Mouse (Mus musculus) layer of hippocampus, adult 2 months (tissue): Measurements from ENCODE around the gene Ankrd13a. TPM values are rescaled to one million over a fixed set of nuclear protein-coding genes. Genes with fewer than 3 reads are reported as not detected.
A peak's percentile ranks its signal among the peaks of the same experiment; 100 is the strongest.

Experiments
- DNase-seq, 2 experiments: peaks; one replicate each; pipeline ENCODE4 v3.0.0; 2022; ENCODE audit warnings: low spot score in 2 of 2
- H3K27ac ChIP-seq: fragments of 200-600 bp; 2 replicates; pipeline ENCODE4 v1.8.1; 2022
- H3K4me3 ChIP-seq: fragments of 200-600 bp; 2 replicates; pipeline ENCODE4 v1.8.1; 2022; ENCODE audit warnings: mild to moderate bottlenecking
- CTCF ChIP-seq: fragments of 200-600 bp; conservative IDR thresholded peaks from 2 replicates; pipeline ENCODE4 v1.8.1; 2022; ENCODE audit warnings: antibody characterized with exemption, mild to moderate bottlenecking, moderate library complexity
- total RNA-seq, 2 experiments: library from RNA; stranded (reverse); gene quantifications; 2 replicates each; pipeline ENCODE4 v1.2.3; 2021

Gene Ankrd13a
- total RNA-seq, 2 experiments from 2014 or later = 39.6 to 48.8 TPM

DNA sequence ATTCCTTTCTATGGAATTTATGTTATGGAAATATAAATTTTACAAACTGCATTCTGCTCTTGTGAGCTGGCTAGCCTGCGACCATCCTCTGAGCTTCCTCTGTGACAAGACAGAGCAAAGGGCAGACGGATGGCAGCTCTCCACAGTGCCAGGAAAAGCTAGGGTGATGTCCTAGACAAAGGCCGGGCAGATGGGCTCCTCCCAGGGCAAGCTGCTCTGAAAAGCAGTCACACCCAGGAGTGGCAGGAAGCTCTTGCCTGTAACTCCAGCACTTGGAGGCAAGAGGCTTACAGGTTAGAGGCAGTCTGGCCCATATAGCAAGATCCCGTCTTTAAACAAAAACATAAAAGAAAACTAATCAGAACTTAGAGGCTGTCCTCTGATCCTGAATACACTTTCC, 20.1 kb downstream of the Ankrd13a start:
- peak overlapping the region; percentile 82 for H3K27ac ChIP-seq
- no peak for DNase-seq
- no peak overlapping the region for H3K4me3 ChIP-seq
- no peak for TF ChIP-seq CTCF

DNA sequence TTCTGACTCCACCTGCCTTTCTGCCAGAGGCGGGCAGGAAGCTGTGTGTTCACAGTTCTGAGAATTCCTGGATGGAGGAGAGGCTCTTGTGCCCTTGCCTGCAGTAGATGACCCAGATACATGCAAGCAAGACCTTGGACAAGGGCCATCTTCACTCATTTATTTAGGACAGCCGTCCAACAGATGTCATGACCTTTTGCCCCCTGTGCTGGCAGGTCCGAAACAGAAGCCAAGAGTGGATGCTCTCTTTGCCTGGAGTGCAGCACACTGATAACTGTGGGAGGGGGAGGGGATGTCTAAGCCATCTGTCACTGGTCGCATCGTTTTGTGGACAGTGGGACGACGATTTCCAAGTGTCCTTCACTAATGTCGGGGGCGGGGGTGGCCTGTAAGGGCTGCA, 20.8 kb downstream of the Ankrd13a start:
- no peak for TF ChIP-seq CTCF
- DNase-seq = no peak
- Histone ChIP-seq H3K4me3 (no peak overlapping the region), H3K27ac (peak overlapping the region; percentile 82)

DNA sequence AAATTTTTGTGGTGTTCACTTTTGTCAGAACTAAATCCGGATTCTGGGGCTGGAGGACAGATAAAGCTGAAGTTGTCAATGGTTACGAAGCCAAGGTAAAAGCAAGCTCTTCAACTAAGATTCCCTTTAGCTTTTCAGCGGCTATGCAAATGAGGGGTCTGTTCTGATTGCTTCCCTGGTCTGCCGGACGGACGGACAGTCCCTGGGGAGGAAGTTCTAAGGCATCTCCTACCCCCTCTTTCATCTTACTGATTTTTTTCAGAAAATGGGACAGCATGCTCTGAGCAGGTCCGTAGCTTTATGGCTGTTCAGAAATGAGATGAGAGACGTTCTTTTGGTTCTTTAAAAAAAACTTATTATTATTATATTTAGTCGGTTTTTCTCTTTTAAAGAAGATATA, 21.2 kb downstream of the Ankrd13a start:
- no peak for DNase-seq
- no peak for TF ChIP-seq CTCF
- H3K27ac ChIP-seq = peak overlapping the region; percentile 82; the same call in 1 of the 2 replicates
- no peak overlapping the region for H3K4me3 ChIP-seq

DNA sequence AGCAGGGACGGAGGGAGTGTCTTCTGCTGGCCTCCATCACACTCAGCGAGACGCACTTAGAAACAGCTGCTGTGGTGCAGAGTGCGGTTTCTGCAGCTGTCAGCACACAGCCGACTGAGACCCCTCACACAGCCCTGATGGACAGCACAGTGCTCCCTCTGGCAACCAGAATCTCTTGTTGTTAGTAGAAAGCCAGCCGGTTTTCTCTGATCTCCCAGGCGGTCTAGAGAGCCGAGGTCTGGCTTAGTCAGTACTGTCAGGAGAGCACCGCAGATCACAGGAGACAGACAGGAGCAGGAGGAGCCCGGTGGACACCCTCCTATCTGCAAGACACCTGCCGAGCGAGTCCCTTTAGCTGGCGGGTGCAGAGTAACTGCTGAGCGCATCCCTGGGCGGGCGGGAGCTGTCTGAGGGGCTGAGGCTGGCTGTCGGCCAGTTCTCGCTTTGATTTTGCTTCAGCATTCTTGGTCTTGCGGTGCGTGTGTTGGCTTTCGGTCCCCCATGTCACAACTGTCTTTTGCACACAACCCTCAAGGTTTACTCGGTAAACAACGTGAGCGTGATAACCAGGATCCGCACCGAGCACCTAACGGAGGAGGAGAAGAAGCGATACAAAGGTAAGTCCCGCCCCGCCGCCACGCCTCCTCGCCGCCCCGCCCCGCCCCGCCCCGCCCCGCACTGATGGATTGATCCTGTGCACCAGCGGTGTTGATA, 22.0 kb downstream of the Ankrd13a start:
- no peak for TF ChIP-seq CTCF
- Histone ChIP-seq H3K4me3 (peak overlapping the region; percentile 46), H3K27ac (peak overlapping the region; percentile 64; the same call in 1 of the 2 replicates)
- no peak for DNase-seq

DNA sequence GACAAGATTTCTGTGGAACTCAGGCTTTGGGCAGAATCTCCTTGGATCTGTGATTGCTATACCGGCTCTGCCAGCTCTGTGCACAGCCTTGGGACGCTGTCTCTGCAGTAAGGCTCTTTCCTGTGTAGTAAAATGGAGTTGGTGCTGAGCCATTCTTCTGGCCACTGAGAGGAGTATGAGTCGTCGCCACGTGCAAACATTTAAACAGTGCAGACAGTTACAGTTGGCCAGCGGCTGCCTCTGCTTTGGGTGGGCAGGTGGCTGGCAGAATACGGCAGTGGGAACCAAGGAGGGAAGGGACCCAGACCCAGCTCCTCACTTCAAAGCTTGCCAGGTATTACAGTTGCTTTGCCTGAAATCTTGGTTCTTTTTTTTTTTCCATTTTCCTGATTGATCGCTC, 22.8 kb downstream of the Ankrd13a start:
- H3K4me3 ChIP-seq = no peak overlapping the region
- no peak for DNase-seq
- no peak for TF ChIP-seq CTCF
- 0 out of 2 replicates have a peak overlapping the region, but pooled peaks have one; percentile 10 for H3K27ac ChIP-seq

DNA sequence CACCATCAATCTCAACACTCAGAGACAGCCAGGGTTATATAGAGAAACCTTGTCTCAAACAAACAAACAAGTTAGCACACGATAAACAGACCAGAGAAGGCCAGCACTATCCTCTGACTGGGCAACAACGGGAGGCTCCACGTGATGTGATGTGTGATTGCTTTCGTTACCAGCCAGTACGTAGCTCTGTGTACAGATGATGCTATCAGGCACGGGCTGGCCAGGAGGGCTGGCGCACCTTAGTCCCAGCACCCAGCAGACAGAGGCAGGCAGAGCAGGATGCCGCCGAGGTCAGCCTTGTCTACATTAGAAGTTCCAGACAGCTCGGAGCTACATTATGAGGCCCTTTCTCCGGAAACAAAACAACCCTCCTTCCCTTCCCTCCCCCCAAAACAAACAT, 25.4 kb downstream of the Ankrd13a start:
- Histone ChIP-seq H3K27ac (no peak overlapping the region), H3K4me3 (no peak overlapping the region)
- TF ChIP-seq CTCF = no peak
- DNase-seq = no peak

DNA sequence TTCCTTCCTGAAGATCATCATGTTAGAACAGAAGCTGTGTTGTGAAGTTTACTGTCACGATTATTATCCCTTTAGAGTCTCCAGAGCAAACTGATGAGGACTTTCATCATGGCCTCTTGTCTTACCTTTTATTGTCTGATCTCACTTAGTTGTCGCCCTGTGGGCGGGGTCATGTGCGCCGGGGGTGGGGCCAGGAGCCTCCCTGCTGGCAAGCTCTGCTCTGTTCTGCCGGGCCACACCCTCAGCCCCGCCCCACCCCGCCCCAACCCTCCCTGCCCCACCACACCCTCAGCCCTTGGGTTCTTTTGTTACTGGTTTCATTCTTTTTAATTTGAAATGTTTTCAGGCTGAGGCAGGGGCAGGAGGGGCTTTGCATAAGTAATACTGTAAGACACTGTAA, 26.6 kb downstream of the Ankrd13a start:
- no peak overlapping the region for H3K27ac ChIP-seq
- H3K4me3 ChIP-seq = no peak overlapping the region
- TF ChIP-seq CTCF = no peak
- DNase-seq = no peak

DNA sequence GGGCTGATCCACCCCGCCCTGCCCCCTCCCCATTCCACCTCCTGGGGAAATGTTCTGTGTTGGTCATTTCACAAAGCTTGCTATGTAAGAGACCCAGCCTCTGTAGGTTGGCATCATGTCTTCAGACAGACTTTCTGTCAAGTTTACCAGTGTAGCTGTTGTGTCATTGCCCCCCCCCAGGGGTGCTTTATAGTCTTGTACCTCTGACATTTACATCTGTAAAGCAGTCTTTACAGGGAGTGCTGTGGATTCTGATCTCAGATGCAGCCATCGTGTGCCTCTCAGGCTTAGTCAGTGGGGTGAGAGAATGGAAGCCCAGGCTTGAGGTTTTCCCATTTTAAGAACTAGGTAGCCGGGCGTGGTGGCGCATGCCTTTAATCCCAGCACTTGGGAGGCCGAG, 27.4 kb downstream of the Ankrd13a start:
- no peak for DNase-seq
- H3K4me3 ChIP-seq = no peak overlapping the region
- TF ChIP-seq CTCF = no peak

DNA sequence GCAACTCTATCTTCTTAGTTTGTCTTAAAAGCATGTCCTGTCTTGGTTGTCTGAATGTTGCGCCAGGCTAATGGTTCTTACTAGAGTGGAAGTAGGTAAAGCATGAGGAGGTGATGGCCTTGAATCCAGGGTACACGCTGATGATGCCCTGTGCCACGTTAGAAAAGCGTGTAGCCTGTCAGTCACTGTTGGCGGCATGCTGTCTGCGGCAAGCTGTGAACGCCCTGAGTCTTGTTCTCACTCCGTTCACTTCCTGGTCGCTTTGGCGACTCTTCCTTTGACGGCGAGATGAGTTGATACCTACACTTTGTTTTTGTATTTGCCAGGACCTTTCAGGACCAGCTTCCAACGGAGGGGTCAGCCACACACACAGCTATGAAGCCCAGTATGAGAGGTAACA, 28.8 kb downstream of the Ankrd13a start:
- no peak for TF ChIP-seq CTCF
- H3K27ac ChIP-seq = no peak overlapping the region
- no peak for DNase-seq
- H3K4me3 ChIP-seq = no peak overlapping the region

More for the DNA sequence above, 27.4 kb downstream of the Ankrd13a start:
- no peak overlapping the region for H3K27ac ChIP-seq

DNA sequence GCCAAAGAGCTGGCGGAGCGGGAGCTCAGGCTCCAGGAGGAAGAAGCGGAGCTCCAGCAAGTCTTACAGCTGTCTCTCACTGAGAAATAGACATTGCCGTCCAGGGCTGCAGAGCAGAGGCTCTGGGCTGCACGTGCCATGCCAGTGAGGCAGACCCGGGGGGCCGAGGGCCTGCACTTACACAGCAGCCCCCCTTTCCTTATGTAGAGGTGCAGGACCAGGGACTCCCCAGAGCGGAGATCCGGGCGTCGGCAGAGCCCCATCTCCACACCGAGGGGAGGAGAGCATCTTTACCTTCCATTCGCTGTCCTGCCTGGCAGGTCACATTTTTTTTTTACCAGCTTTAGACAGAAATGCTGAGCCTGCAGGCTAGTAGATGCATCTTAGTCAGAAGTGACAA, 29.9 kb downstream of the Ankrd13a start:
- H3K27ac ChIP-seq = peak overlapping the region; percentile 74; the same call in 1 of the 2 replicates
- H3K4me3 ChIP-seq = no peak overlapping the region
- TF ChIP-seq CTCF = no peak
- DNase-seq = no peak

DNA sequence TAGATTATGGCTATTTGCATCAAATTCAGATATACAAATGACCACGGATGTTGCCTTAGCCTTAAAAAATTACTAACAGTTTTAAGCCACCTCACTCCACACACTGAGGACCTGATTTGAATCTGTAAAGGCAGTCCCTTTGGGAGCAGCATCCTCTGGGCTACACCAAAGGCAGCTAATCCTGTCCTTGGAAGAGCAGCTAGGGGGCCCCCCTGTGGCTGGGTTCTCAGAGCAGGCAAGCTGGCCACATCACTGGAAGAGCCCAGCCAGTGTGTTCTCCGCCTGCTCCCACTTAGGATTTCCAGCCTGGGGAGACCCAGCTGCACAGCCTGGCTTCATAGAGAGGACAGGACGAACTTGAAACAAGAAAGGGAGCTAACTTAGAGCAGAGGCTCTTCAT, 30.5 kb downstream of the Ankrd13a start:
- TF ChIP-seq CTCF = peak; percentile 82
- DNase-seq = peak; percentile 72 to 78
- Histone ChIP-seq H3K4me3 (no peak overlapping the region), H3K27ac (peak overlapping the region; percentile 74)

DNA sequence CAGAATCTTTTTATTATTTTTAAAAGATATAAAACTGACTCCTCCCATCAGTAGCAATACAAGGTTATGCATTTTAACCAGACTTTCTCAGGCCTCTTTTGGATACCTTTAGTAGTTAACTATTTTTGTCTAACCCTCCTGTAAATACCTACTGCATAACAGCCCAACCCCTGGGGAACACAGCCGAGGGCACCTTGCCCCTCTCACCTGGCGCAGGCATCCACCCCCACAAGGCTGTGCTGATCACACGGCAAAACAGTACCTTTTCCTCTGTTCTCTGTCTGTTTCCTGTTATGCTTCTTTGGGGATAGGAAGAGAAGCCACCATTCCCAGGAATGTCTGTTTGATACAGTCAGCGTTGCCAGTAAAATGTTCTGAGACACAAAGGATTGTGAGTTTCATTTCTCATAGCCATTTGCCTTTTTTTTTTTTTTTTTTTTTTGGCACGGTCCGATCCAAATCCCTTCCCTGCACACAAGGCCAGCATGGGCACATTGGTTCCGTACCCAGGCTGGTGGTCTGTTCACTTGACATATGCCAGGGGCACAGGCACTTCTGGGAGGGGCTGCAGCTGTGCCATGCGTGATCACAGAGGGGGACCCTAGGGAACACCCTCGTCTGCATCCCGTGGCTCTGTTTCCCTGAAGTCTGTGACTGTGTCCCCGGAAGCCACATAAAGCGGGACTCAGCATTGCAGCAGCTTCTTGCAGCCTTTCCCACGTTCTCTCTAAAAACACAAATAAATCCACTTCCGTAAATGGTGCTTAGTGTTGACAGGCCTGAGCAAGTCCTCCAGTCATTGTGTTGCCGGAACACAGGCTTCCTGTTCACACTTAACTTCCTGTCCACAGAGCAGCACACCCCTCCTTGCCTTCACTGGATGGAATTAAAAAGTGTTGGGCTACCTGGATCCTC, 31.2 kb downstream of the Ankrd13a start:
- no peak overlapping the region; the same call in 1 of the 2 replicates for H3K4me3 ChIP-seq
- no peak for TF ChIP-seq CTCF
- no peak for DNase-seq
- peak overlapping the region; percentile 74 for H3K27ac ChIP-seq

DNA sequence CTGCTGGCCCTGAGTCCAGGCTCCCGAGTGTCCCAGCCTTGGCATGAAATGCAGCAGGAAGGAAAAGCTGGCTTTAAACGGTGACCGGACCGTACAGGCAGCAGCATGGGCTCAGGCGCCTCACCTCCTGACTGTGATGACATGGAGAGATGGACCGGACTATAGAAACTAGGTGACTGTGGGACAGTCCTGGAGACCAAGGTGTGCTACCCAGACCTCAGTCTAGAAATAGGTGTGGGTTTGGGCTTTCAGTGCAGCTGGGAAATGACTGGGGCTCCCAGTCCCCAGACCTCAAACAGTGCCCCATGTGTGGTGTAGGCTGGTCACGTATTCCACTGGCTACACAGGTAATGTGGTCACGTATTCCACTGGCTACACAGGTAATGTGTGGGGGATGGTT, 32.2 kb downstream of the Ankrd13a start:
- Histone ChIP-seq H3K4me3 (no peak overlapping the region), H3K27ac (peak overlapping the region; percentile 74; the same call in 1 of the 2 replicates)
- DNase-seq = no peak
- no peak for TF ChIP-seq CTCF

DNA sequence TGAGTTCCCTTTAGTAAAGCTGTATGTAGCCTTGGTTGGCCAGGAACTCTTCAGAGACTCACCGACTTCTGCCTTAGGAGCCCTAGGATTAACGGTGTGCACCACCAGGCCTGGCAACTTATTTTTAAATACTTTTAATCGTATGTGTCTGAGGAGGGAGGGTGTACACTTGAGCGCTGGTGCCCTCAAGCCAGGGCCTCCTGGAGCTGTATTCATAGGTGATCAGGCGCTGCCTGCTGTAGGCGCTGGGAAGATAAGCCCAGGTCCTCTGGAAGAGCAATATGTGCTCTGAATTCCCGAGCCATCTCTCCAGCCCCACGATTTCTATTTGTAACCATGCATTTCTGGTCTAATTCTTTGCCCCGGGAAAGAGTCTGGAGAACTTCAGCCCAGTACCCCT, 32.6 kb downstream of the Ankrd13a start:
- TF ChIP-seq CTCF = no peak
- no peak for DNase-seq
- Histone ChIP-seq H3K4me3 (no peak overlapping the region), H3K27ac (peak overlapping the region; percentile 74; the same call in 1 of the 2 replicates)
